Mouse (Mus musculus) kidney, postnatal 0 days (tissue): ENCODE measurements around the gene Jdp2. TPM values are rescaled to one million over a fixed set of nuclear protein-coding genes. Genes with fewer than 3 reads are reported as not detected.
A peak's percentile ranks its signal among the peaks of the same experiment; 100 is the strongest.

Experiments
- ATAC-seq: fragments of 200-750 bp; cut with Nextera tagmentation; replicated peaks from 2 replicates; pipeline ENCODE4 v1.8.0; 2017; ENCODE audit warnings: low read depth, moderate number of reproducible peaks, moderate TSS enrichment, moderate library complexity; ENCODE audit not compliant: low FRiP score
- DNase-seq: peaks from one replicate; pipeline ENCODE4 v3.0.0-alpha.2; 2016; ENCODE audit warnings: low spot score
- H3K27ac ChIP-seq: fragments of 300-500 bp; sonication (generic); 2 replicates; pipeline ENCODE4 v1.5.1; 2014; ENCODE audit warnings: mild to moderate bottlenecking
- H3K27me3 ChIP-seq: fragments of 300-500 bp; sonication (generic); 2 replicates; pipeline ENCODE4 v1.6.1; 2014; ENCODE audit warnings: low read length, mixed read lengths; ENCODE audit not compliant: insufficient read depth
- H3K36me3 ChIP-seq: fragments of 300-500 bp; sonication (generic); 2 replicates; pipeline ENCODE4 v1.6.1; 2014; ENCODE audit warnings: low read length, mixed read lengths; ENCODE audit not compliant: insufficient read depth
- H3K4me1 ChIP-seq: fragments of 300-500 bp; sonication (generic); replicated peaks from 2 replicates; pipeline ENCODE4 v1.6.1; 2014; ENCODE audit warnings: antibody characterized with exemption, low read length, mixed read lengths; ENCODE audit not compliant: insufficient read depth
- H3K4me2 ChIP-seq: fragments of 300-500 bp; sonication (generic); 2 replicates; pipeline ENCODE4 v1.6.1; 2014; ENCODE audit warnings: mild to moderate bottlenecking, low read length, moderate library complexity, mixed read lengths
- H3K4me3 ChIP-seq: fragments of 300-500 bp; sonication (generic); replicated peaks from 2 replicates; pipeline ENCODE4 v1.5.1; 2014; ENCODE audit warnings: low read depth, low read length
- H3K9ac ChIP-seq: fragments of 300-500 bp; sonication (generic); 2 replicates; pipeline ENCODE4 v1.6.1; 2014; ENCODE audit warnings: low read depth, low read length
- H3K9me3 ChIP-seq: fragments of 300-500 bp; sonication (generic); replicated peaks from 2 replicates; pipeline ENCODE4 v1.6.1; 2016; ENCODE audit warnings: low read length, inconsistent platforms, mixed read lengths
- CTCF ChIP-seq: IDR thresholded peaks from 2 replicates; pipeline ENCODE4 v1.5.1; 2016; ENCODE audit warnings: antibody characterized with exemption, low read depth, mild to moderate bottlenecking, moderate library complexity
- WGBS: fragments of 180-500 bp; shearing (Covaris S2); extraction: QIAGEN DNeasy Blood & Tissue Kit; methylation state at CpG from one replicate; pipeline ENCODE4 v1.1.7; 2014; 5-methylcytosine and 5-hydroxymethylcytosine counted together
- polyA plus RNA-seq: library from polyadenylated mRNA; unstranded; fragments of >200 nt; fragmentation: Nextera tagmentation; extraction: Ambion mirVana; gene quantifications from 2 replicates; pipeline ENCODE4 v1.2.1, GENCODE M21; 2015

Jdp2 gene
- polyA plus RNA-seq, 1 experiment from 2014 or later = 0.70 TPM

DNA sequence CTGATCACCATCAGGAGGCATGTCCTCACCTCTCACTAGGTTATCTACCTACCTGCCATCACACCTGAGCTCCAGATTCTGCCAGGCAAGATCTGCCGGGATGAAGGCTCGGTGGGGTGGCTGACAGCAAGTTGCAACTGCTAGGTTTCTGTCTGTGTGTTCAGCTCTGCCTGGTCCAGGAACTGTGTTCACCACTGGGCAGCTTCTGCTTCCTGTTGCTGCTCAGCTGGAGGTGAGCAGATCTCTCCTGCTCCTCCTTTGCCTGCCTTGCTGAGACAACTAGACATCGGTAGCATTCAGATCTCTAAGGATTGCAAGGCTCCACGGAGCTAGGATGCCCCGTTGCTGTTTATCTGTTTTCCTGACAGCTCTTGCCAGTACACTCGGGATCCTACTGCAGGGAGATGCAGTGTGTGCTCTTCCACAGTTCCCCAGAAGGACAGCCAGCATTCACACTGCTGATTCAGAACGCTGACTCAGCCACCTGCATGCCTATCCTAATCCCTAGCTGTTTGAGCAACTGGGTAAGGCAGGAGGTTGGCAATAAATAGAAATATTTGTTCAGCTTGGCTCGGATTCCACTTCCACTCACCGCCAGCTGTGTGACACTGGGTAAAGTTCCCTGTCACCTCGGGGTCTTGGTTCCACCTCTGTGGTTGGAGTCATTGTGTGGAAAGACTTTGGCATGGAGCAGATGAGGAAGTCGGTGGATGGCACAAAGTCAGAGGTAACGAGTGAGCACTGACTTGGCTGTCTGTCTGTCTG lies 29.3 kb upstream of the Jdp2 start:
- H3K36me3 ChIP-seq = no peaks in the 10 kb centered on the region
- H3K9me3 ChIP-seq = no peaks in the 10 kb centered on the region
- 52% methylated on average over 12 of the region's 12 CpGs for WGBS
- ATAC-seq (no peak), DNase-seq (no peak)
- H3K4me3 ChIP-seq = no peak overlapping the region
- H3K27ac ChIP-seq = no peak overlapping the region
- H3K9ac ChIP-seq = no peak overlapping the region
- TF ChIP-seq CTCF = no peak
- H3K4me1 ChIP-seq = no peaks in the 10 kb centered on the region
- no peak overlapping the region for H3K4me2 ChIP-seq
- H3K27me3 ChIP-seq = no peaks in the 10 kb centered on the region

GRCm38 (mm10) chr12:85570158-85570540 lies 28.7 kb upstream of the Jdp2 start:
- ATAC-seq (no peak), DNase-seq (no peak)
- Histone ChIP-seq H3K4me3 (no peak overlapping the region), H3K9me3 (no peaks in the 10 kb centered on the region), H3K9ac (no peak overlapping the region), H3K4me1 (no peaks in the 10 kb centered on the region), H3K4me2 (no peak overlapping the region), H3K27me3 (no peaks in the 10 kb centered on the region), H3K36me3 (no peaks in the 10 kb centered on the region), H3K27ac (no peak overlapping the region)
- no peak for TF ChIP-seq CTCF
- 79% methylated on average over 1 of the region's 1 CpGs for WGBS

DNA sequence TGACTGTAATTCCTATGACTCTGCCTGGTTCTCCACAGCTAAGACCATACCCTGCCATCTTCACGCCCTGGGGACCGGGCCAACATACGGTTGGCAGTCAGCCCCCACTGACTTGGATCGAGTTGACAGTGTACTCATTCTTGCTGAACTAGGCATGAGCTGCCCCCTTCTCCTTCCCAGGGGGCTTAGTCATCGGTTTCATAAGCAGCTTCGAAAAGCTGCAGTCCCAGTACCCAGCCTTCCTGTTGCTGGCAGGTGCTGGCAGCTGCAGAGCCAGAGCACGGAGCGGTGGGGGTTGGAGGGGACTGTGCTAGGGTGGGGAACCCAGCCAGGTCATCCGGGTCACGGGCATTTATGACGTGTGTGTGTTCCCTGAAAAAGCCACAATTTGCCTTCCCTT lies 27.5 kb upstream of the Jdp2 start:
- Histone ChIP-seq H3K27ac (no peak overlapping the region), H3K9me3 (no peaks in the 10 kb centered on the region), H3K9ac (no peak overlapping the region), H3K4me1 (no peaks in the 10 kb centered on the region), H3K27me3 (no peaks in the 10 kb centered on the region), H3K4me3 (no peak overlapping the region), H3K36me3 (no peaks in the 10 kb centered on the region), H3K4me2 (no peak overlapping the region)
- ATAC-seq (no peak), DNase-seq (no peak)
- 73% methylated on average over 11 of the region's 11 CpGs for WGBS
- no peak for TF ChIP-seq CTCF

GRCm38 (mm10) chr12:85572047-85572475 lies 26.8 kb upstream of the Jdp2 start:
- Histone ChIP-seq H3K9me3 (no peaks in the 10 kb centered on the region), H3K36me3 (no peaks in the 10 kb centered on the region), H3K27me3 (no peaks in the 10 kb centered on the region), H3K4me2 (no peak overlapping the region), H3K9ac (no peak overlapping the region), H3K4me1 (no peaks in the 10 kb centered on the region), H3K27ac (no peak overlapping the region), H3K4me3 (no peak overlapping the region)
- TF ChIP-seq CTCF = no peak
- WGBS = 50% methylated on average over 10 of the region's 10 CpGs
- DNase-seq (peak; percentile 35), ATAC-seq (no peak)

DNA sequence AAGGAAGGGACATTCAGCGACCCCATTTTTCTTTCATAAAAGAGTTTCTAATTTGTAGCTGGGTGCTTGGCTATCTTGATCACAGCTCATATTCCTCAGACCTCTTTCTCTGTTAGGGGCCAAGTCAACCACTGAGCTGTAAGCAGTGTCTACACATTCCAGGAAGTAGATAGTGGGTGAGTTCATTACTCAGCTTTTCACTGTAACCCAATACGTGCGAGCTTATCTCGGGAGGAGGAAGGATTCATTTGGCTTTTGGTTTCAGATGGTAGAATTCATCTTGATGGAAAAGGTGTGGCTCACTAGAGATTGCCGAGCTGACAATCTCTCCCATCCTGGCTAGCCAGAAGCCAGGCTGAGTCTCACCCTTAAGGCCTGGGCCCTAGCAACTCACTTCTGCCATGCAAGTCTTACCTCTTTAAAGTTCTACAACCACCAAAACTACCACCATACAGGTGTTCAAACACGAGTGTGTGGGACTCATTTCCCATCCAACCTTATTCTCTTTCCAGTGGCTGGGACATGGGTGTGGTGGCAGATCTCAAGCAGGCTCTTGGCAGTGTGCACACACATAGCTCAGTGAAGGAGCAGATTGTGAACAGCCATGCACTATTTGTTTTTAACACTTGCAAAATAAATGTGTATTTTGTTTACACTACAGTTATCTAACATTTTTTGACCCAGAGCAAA lies 23.9 kb upstream of the Jdp2 start:
- Histone ChIP-seq H3K27ac (no peak overlapping the region), H3K4me2 (no peak overlapping the region)

GRCm38 (mm10) chr12:85575496-85575840 lies 23.4 kb upstream of the Jdp2 start:
- no peak for DNase-seq
- no peak overlapping the region for H3K4me3 ChIP-seq
- no peaks in the 10 kb centered on the region for H3K9me3 ChIP-seq
- H3K9ac ChIP-seq = no peak overlapping the region
- no peak overlapping the region for H3K4me2 ChIP-seq
- H3K4me1 ChIP-seq = no peaks in the 10 kb centered on the region
- no peak for TF ChIP-seq CTCF
- H3K27ac ChIP-seq = no peak overlapping the region
- ATAC-seq = no peak
- no peaks in the 10 kb centered on the region for H3K36me3 ChIP-seq
- no peaks in the 10 kb centered on the region for H3K27me3 ChIP-seq
- WGBS = 53% methylated on average over 4 of the region's 4 CpGs

More for the DNA sequence above, 23.9 kb upstream of the Jdp2 start:
- TF ChIP-seq CTCF = no peak
- Histone ChIP-seq H3K4me1 (no peaks in the 10 kb centered on the region), H3K4me3 (no peak overlapping the region), H3K9ac (no peak overlapping the region), H3K36me3 (no peaks in the 10 kb centered on the region), H3K27me3 (no peaks in the 10 kb centered on the region), H3K9me3 (no peaks in the 10 kb centered on the region)
- ATAC-seq = no peak
- no peak for DNase-seq
- 57% methylated on average over 6 of the region's 6 CpGs for WGBS
